Mouse (Mus musculus): ENCODE data around the gene Tbl2. TPM values are rescaled to one million over a fixed set of nuclear protein-coding genes. Genes with fewer than 3 reads are reported as not detected.

Tbl2 gene
- polyA plus RNA-seq, 1 experiment, result 8.9 TPM

DNA sequence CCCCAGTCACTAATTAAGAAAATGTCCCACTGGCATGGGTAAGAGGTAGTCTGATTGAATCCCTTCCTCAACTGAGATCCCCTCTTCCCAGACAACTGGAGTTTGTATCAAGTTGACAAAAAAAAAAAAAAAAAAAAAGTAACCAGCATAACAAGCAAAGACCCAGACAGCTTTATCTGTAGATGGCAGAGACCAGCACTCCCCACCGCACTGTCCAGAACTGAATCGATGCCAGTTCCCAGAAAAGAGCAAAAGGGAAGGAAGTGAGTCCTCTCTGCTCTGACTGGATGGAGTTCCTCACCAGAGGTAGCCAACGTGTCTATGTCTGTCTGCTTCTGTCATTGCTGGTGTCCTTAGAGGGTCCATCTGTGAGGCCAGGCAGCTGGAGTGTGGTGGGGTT is 3.9 kb upstream of the Tbl2 start:
- 78% methylated on average over 3 of the region's 3 CpGs for WGBS
- no peak for DNase-seq (ENCODE audit: low read depth, low spot score)

GRCm38 (mm10) chr5:135145955-135146354 is 3.5 kb upstream of the Tbl2 start:
- no peak for DNase-seq (ENCODE audit: low read depth, low spot score)

- DNase-seq (ENCODE audit: low read depth, low spot score), result no peak
- WGBS, result under 1% methylated on average over 13 of the region's 13 CpGs
Measured at GRCm38 (mm10) chr5:135148715-135149052, 773 bp upstream of the Tbl2 start.

- WGBS, result under 1% methylated on average over 23 of the region's 23 CpGs
- DNase-seq (ENCODE audit: low read depth, low spot score), result no peak
Measured at GRCm38 (mm10) chr5:135149820-135150178, 342 bp downstream of the Tbl2 start.

GRCm38 (mm10) chr5:135156496-135156895 is 7.0 kb downstream of the Tbl2 start:
- 98% methylated on average over 4 of the region's 4 CpGs for WGBS
- DNase-seq (ENCODE audit: low read depth, low spot score), result no peak

- DNase-seq (ENCODE audit: low read depth, low spot score), result no peak
- 90% methylated on average over 4 of the region's 4 CpGs for WGBS
Measured at GRCm38 (mm10) chr5:135161221-135161620, 11.8 kb downstream of the Tbl2 start.

GRCm38 (mm10) chr5:135161650-135162049 is 12.2 kb downstream of the Tbl2 start:
- no peak for DNase-seq (ENCODE audit: low read depth, low spot score)
- 90% methylated on average over 7 of the region's 7 CpGs for WGBS

DNA sequence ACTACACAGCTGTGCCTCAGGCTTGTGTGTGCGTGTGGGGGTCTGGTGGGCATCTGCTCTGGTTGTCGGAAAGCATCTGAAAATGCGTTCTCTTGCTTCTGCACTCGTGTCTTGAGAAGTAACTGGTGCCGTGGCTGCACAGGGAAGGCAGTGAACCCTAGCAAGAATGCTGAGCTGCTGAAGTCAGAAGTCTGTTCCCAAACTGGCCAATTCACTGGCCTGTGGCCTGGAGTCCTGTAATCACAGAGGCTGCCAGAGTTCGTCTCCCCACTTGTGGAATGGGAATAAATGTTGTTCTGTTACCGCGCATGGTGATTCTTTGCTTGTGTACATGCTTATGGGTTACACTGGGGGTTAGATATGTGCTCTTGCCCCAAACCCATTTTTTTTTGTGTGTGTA is 12.9 kb downstream of the Tbl2 start:
- WGBS, result 94% methylated on average over 8 of the region's 8 CpGs
- DNase-seq (ENCODE audit: low read depth, low spot score), result no peak

- DNase-seq (ENCODE audit: low read depth, low spot score), result no peak
- 76% methylated on average over 6 of the region's 6 CpGs for WGBS
Measured at GRCm38 (mm10) chr5:135162821-135163220, 13.4 kb downstream of the Tbl2 start.

DNA sequence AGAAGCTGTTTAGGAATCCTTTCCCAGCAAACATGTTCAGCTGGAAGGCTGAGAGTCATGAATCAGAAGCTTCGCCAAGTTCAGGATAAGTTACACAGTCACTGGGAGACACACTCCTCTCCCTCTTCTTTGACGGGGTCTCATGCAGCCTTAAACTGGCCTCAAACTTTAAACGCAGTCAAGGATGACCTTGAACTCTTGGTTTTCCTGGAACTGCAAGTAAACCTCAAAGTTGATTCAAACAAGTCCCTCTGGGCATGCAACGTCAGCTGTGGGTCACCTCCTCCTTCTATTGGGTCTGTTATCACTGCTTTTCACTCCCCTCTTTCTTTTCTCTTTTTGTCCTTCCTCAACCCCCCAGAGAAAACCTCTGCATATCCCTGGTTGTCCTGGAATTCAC is 17.5 kb downstream of the Tbl2 start:
- DNase-seq (ENCODE audit: low read depth, low spot score), result no peak
- 63% methylated on average over 4 of the region's 4 CpGs for WGBS

GRCm38 (mm10) chr5:135167469-135167868 is 18.0 kb downstream of the Tbl2 start:
- 91% methylated on average over 4 of the region's 4 CpGs for WGBS
- DNase-seq (ENCODE audit: low read depth, low spot score), result no peak

GRCm38 (mm10) chr5:135168063-135169062 is 18.9 kb downstream of the Tbl2 start, which contains the start of gene Bcl7b:
TSS of gene Bcl7b (plus strand) at chr5:135168283.
- peak; percentile 82 for DNase-seq (ENCODE audit: low read depth, low spot score)
- under 1% methylated on average over 95 of the region's 95 CpGs for WGBS

GRCm38 (mm10) chr5:135169479-135169878 is 20.0 kb downstream of the Tbl2 start:
- no peak for DNase-seq (ENCODE audit: low read depth, low spot score)
- 81% methylated on average over 5 of the region's 5 CpGs for WGBS

GRCm38 (mm10) chr5:135171688-135172220 is 22.3 kb downstream of the Tbl2 start:
- 88% methylated on average over 6 of the region's 6 CpGs for WGBS
- DNase-seq (ENCODE audit: low read depth, low spot score), result no peak

- 85% methylated on average over 5 of the region's 5 CpGs for WGBS
- no peak for DNase-seq (ENCODE audit: low read depth, low spot score)
Measured at GRCm38 (mm10) chr5:135172986-135173385, 23.5 kb downstream of the Tbl2 start.

GRCm38 (mm10) chr5:135175086-135175485 is 25.6 kb downstream of the Tbl2 start:
- no peak for DNase-seq (ENCODE audit: low read depth, low spot score)

GRCm38 (mm10) chr5:135178523-135178922 is 29.1 kb downstream of the Tbl2 start:
- 77% methylated on average over 3 of the region's 3 CpGs for WGBS
- no peak for DNase-seq (ENCODE audit: low read depth, low spot score)

- no peak for DNase-seq (ENCODE audit: low read depth, low spot score)
- WGBS, result 88% methylated on average over 4 of the region's 4 CpGs
Measured at GRCm38 (mm10) chr5:135178996-135179395, 29.5 kb downstream of the Tbl2 start.

DNA sequence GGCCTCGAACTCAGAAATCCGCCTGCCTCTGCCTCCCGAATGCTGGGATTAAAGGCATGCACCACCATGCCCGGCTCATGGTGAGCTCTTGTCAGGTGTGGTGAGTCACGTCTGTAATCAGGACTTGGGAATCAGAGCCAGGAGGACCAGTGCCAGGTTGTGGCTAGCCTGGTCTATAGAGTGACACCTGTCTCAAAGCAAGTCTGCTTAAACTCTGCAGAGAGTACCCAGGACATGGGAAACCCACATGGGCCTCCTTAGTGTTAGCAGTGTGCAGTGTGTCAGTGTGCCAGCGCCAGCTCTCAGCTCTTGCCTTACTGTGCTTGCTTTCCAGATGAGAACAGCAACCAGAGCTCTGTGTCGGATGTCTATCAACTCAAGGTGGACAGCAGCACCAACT is 30.2 kb downstream of the Tbl2 start:
- 87% methylated on average over 7 of the region's 7 CpGs for WGBS
- DNase-seq (ENCODE audit: low read depth, low spot score), result no peak

GRCm38 (mm10) chr5:135180796-135181195 is 31.3 kb downstream of the Tbl2 start:
- no peak for DNase-seq (ENCODE audit: low read depth, low spot score)
- WGBS, result 95% methylated on average over 14 of the region's 14 CpGs

DNA sequence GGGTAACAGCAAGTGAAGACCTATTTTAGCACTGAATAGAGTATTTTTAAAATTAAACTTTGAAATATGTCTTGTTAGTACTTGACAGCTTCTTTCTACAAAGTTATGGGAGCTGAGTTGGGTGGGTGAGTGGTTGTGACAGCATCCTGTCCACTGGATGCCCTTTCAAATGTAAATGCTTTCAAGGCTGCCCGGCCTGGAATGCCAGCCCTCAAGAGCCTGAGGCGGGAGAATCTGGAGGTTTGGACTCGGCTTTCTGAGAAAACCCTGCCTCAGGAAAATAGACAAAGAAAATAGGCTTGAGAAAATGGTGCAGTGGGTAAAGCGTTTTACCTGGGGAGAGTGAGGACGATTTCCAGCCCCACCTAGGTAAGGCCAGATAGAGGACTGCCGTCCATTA is 32.3 kb downstream of the Tbl2 start:
- 87% methylated on average over 6 of the region's 6 CpGs for WGBS
- DNase-seq (ENCODE audit: low read depth, low spot score), result no peak
